Mouse (Mus musculus) adrenal gland, postnatal 36 days (tissue): ENCODE measurements at regions not wholly inside any gene's neighbourhood (a gene's known extent, or its start where the extent isn't known, plus 50 kb on each side); places are given as distances from the start of the nearest gene placed in this dataset.
A peak's percentile ranks its signal among the peaks of the same experiment; 100 is the strongest.
"Not testable (repeated sequence)": the region's sequence is repeated elsewhere in the genome, so short reads cannot be mapped to it uniquely, and the experiment has no call there.

Experiments
- DNase-seq, 2 experiments: peaks; one replicate each; pipeline ENCODE4 v3.0.0; 2021; ENCODE audit warnings: mixed read lengths in 1 of 2

GRCm38 (mm10) chr1:112486046-112486445, 621.3 kb upstream of the Dsel start:
- not testable (repeated sequence) for DNase-seq

- peak; percentile 15 to 25 for DNase-seq
These were observed 591.3 kb upstream of the Dsel start for GRCm38 (mm10) chr1:112456047-112456446.

GRCm38 (mm10) chr1:112452390-112452789, 587.7 kb upstream of the Dsel start:
- DNase-seq: no peak

GRCm38 (mm10) chr1:112451622-112452021, 586.9 kb upstream of the Dsel start:
- no peak for DNase-seq

- no peak for DNase-seq
These were observed 574.4 kb upstream of the Dsel start for GRCm38 (mm10) chr1:112439109-112439508.

- no peak for DNase-seq
These were observed 551.8 kb upstream of the Dsel start for GRCm38 (mm10) chr1:112416350-112417083.

GRCm38 (mm10) chr1:112388807-112389206, 524.1 kb upstream of the Dsel start:
- peak; percentile 44 to 46 for DNase-seq

GRCm38 (mm10) chr1:112384015-112384414, 519.3 kb upstream of the Dsel start:
- DNase-seq: no peak

- DNase-seq: peak in 1 of 2 experiments; percentile 23
These were observed 515.0 kb upstream of the Dsel start for GRCm38 (mm10) chr1:112379651-112380264.

GRCm38 (mm10) chr1:112378660-112379059, 513.9 kb upstream of the Dsel start:
- peak in 1 of 2 experiments; percentile 12 for DNase-seq

GRCm38 (mm10) chr1:112355816-112356215, 491.1 kb upstream of the Dsel start:
- peak; percentile 36 to 44 for DNase-seq
